Mouse (Mus musculus) Patski (cell line): ENCODE measurements around the gene Jhy. TPM values are rescaled to one million over a fixed set of nuclear protein-coding genes. Genes with fewer than 3 reads are reported as not detected.

Experiments
- ATAC-seq: fragments of 100-300 bp; one replicate; pipeline ENCODE4 v1.8.0; 2021
- CTCF ChIA-PET: fragments of 350-600 bp; sonication (Branson Sonifier 250); formaldehyde crosslinking; loops from one replicate; lab custom pipeline; 2022; ENCODE audit warnings: inconsistent platforms; lab: Charles Lee
- POLR2A ChIA-PET: fragments of 350-600 bp; sonication (Branson Sonifier 250); formaldehyde crosslinking; loops from one replicate; lab custom pipeline; 2022; ENCODE audit warnings: antibody characterized with exemption, inconsistent platforms; lab: Charles Lee
- DNase-seq: peaks from one replicate; pipeline ENCODE4 v3.0.0-alpha.2; 2011; ENCODE audit warnings: low read depth, low spot score
- H3K27me3 ChIP-seq: fragments of 371-371 bp; one replicate; pipeline ENCODE4 v1.5.1; 2021
- CTCF ChIP-seq: fragments of 100-300 bp; IDR thresholded peaks from one replicate; pipeline ENCODE4 v1.5.1; 2021
- in situ Hi-C: fragments of 300-500 bp; cut with MboI; formaldehyde crosslinking; loops from 3 replicates; pipeline ENCODE4 v1.11.1; 2018; ENCODE audit warnings: low pct_unique_long_range_greater_than_20kb, mixed read lengths
- polyA plus RNA-seq: library from polyadenylated mRNA; unstranded; gene quantifications from one replicate; pipeline ENCODE4 v1.2.3, GENCODE M21; 2021

The Jhy gene
- polyA plus RNA-seq, 1 experiment from 2014 or later, result not detected

DNA sequence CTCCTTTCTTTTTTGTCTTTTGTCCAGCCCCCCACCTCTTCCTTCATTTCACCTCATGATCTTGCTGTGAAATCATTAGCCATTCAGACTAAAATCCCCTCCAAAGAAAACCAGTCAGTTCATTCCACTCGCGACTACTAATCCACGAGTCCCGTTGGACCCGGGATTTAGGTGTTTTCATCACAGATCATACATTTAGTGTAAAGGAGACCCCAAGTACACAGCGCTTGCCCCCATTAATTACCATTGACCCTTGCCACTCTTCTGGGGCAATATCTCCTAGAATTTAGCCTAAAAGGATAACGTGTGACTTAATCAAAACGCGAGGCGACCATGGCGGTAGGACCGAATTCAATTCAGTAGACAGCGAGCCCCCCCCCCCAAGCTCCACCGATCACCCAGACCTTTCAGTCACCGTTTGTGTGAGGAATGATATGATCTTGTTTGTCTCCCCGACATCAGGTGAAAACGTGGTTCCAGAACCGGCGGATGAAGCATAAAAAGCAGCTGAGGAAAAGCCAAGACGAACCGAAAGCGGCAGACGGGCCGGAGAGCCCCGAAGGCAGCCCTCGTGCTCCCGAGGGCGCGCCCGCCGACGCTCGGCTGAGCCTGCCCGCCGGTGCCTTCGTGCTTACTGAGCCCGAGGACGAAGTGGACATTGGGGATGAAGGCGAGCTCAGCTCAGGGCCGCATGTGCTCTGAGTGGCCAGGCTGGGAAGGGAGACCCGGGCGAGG lies 86.6 kb downstream of the Jhy start:
- ATAC-seq (no peak), DNase-seq (no peak)
- TF ChIP-seq CTCF, result no peak
- ChIA-PET CTCF (no interaction called here), POLR2A (no interaction called here)
- in situ Hi-C loops, result no loop called here
- H3K27me3 ChIP-seq, result peaks cover 68% of the 10 kb centered on the region

DNA sequence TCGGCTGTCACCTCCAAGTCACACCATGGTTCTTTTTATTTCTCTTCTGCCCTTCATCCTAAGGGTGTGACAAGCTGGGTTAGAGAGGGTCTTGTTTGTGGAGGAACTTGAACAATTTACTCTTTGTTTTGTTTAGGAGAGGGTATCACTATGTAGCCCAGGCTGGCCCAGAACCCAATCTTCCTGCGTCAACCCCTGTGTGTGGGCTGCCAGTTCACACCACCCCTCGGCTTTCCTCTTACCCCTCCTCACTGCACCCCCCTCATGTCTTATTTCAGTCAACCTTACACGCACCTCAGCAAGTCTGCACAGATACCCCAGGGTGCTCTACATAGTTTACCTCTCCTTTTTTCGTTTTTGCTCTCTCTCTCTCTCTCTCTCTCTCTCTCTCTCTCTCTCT lies 87.2 kb downstream of the Jhy start:
- in situ Hi-C loops, result no loop called here
- POLR2A ChIA-PET, result no interaction called here
- H3K27me3 ChIP-seq, result peaks cover 73% of the 10 kb centered on the region
- CTCF ChIA-PET, result no interaction called here
- no peak for DNase-seq
- no peak for ATAC-seq
- TF ChIP-seq CTCF, result no peak

DNA sequence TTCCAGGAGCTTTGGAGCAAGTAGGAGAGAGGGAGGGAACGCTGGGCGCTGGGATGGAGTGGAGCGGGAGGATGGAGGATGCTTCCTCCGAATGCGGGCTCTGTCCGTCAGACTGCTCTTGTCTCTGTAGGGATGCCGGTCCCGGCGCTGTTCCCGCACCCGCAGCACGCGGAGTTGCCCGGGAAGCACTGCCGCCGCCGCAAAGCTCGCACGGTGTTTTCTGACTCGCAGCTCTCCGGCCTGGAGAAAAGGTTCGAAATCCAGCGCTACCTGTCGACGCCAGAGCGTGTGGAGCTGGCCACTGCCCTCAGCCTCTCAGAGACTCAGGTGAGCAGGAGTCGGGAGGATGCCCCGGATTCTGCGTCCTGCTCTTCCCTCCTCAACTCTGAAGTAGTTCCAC lies 87.8 kb downstream of the Jhy start:
- in situ Hi-C loops, result no loop called here
- no peak for TF ChIP-seq CTCF
- peaks cover 72% of the 10 kb centered on the region for H3K27me3 ChIP-seq
- ATAC-seq, result no peak
- CTCF ChIA-PET, result no interaction called here
- POLR2A ChIA-PET, result no interaction called here
- no peak for DNase-seq

DNA sequence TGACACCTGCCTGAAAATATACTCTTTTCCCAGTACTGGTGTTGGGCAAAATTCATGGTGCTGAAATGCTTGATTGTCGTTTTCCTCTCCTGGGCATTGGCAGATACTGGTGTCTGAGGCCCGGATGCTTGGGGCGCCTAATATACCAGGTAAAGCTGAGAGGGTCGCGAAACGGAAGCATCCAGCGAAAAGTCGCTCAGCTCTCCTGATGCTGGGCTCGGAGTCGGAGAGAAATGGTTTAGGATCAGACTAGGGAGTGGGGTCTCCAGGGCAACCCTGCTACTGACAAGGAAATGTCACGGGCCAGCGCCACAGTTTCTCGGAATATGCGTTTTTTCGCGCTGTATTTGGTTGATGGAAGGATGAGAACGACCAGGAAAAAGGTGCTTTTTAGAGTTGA lies 88.5 kb downstream of the Jhy start:
- no peak for DNase-seq

DNA sequence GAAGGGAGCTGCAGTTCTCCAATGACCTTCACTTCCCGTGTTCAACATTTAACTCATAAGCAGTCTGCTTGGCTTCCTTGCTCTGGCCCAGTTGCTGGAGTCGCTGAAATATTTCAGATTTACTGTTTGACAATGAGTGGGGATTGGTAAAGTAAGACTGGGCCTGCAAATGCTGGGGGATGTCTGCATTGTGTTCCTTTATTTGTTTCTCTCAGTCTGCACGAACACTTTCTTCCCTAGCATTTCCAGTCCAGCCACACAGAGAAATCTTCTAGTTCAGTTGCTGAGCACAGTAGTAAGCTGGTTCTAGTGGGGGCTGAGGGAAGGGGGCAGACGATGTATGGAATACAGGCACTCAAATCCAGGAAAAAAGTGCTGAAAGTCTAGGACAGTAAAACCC lies 89.0 kb downstream of the Jhy start:
- ATAC-seq, result no peak
- no peak for TF ChIP-seq CTCF
- DNase-seq, result no peak
- ChIA-PET POLR2A (no interaction called here), CTCF (no interaction called here)
- in situ Hi-C loops, result no loop called here
- H3K27me3 ChIP-seq, result peaks cover 74% of the 10 kb centered on the region

More for the DNA sequence above, 88.5 kb downstream of the Jhy start:
- TF ChIP-seq CTCF, result no peak
- POLR2A ChIA-PET, result no interaction called here
- CTCF ChIA-PET, result no interaction called here
- in situ Hi-C loops, result no loop called here
- ATAC-seq, result no peak
- H3K27me3 ChIP-seq, result peaks cover 73% of the 10 kb centered on the region

DNA sequence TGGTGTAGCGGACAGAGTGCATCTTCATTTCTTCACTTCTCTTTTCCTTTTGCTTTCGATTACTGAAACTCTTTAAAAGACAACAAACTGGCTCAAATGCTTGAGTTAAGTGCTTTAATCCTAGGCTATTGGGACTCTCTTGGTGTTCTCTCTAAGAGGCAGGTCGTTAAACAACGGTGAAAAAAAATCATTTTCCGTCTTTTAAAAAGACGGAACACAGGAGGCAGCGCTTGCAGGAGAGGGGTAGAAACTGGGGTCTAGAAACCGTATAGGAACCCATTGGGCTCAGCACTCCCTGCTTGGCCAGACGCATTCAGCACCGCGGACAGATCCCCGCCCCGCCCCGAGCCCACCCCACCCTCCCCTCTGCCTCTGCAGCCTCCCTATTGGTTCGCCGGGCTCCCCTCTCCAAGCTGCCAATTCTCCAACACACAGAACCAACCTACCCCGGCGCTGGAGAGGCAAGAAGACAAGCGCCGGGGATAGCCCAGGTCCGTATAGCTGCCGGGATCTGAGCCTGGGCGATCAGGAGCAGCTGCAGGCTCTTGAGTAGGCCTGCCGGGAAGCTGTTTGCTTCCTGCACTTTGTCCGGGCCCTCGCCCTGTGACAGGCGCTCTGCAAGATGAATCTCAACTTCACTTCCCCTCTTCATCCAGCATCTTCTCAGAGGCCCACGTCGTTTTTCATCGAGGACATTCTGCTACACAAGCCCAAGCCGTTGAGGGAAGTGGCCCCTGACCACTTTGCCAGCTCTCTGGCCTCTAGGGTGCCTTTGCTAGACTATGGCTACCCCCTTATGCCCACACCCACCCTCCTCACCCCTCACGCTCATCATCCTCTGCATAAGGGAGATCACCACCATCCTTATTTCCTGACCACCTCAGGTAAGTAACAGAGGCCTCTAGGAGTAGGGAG lies 90.1 kb downstream of the Jhy start, which contains the start of gene Bsx:
TSS of gene Bsx (plus strand) at position 572 of the 915 bp plus-strand sequence.
- no peak for TF ChIP-seq CTCF
- in situ Hi-C loops, result no loop called here

DNA sequence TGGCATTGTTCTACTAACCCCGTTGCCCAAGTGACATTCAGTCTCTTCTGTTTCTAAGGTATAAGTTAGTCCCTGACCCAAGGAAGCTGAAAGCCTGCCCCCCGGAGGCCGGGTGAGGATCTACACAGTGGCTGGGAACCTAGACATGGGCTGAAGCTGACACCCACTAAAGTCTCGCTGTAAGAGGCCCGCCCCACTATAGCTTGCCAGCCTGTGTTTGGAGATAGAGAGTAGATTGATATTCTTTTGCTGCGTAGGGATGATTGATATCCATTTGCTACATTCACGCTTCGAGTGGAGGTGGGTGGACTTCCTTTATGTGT lies 91.8 kb downstream of the Jhy start:
- peaks cover 76% of the 10 kb centered on the region for H3K27me3 ChIP-seq
- in situ Hi-C loops, result no loop called here
- ChIA-PET POLR2A (no interaction called here), CTCF (no interaction called here)
- ATAC-seq (no peak), DNase-seq (no peak)
- TF ChIP-seq CTCF, result no peak

More for the DNA sequence above, 90.1 kb downstream of the Jhy start, which contains the start of gene Bsx:
- CTCF ChIA-PET, result no interaction called here
- DNase-seq (no peak), ATAC-seq (no peak)
- POLR2A ChIA-PET, result no interaction called here
- peaks cover 78% of the 10 kb centered on the region for H3K27me3 ChIP-seq

DNA sequence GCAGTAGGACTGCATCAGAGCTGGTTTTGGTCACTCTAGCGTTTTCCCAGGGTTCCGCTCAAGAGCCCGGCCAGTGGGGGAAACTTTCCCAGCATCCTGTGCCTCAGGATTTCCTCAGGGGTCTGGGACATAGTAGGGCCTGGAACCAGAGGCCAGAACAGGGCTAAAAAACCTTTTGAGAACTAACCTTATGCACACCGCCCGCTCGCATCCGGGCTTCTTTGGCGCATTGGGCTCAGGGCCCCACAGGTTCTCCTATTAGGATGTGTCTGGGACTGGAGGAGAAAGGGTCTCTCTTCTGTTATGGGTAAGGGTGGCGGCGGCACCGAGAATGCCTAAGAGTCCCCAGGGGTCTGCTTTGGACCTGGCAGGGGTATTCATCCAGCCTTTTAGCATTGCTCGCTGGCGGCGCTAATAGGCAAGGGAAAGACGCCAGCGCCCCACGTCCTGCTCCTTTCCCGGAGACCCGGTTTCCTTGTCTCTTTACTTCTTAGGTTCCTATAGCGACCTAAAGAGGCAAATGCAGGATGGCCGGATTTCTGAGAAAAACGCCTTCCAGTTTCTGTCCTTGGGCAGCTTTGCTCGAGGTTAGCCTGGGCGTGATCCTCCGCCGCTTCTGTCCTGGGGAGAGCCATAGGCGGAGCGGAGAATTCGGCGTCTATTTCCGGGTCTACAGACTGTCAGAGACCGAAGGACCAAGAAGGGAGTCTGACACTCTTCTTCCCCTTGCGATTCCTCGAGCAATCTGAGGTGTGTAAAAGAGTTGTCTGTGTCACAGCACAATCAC lies 92.4 kb downstream of the Jhy start:
- in situ Hi-C loops, result no loop called here
- CTCF ChIA-PET, result no interaction called here
- TF ChIP-seq CTCF, result no peak
- DNase-seq, result no peak
- peaks cover 74% of the 10 kb centered on the region for H3K27me3 ChIP-seq
- POLR2A ChIA-PET, result no interaction called here
- ATAC-seq, result no peak

DNA sequence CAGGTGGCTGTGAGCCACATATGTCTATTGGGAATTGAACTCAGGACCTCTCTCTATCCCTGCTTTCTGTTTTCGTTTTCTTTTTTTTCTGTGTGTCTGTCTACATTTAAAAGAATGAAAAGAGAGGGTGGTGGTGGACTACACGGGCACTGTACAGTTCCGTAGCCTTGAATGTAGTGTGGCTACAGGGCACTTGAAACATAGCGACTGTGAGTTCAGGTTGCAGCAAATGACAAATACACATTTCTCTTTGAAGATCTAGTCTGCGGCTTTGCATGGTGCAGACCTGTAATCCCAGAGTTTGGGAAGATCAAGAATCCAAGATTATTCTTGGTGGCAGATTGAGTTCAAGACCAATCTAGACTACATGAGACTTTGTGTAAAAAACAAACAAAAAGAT lies 93.6 kb downstream of the Jhy start:
- DNase-seq, result no peak
- no peak for TF ChIP-seq CTCF
- ChIA-PET CTCF (no interaction called here), POLR2A (no interaction called here)
- H3K27me3 ChIP-seq, result peaks cover 64% of the 10 kb centered on the region
- ATAC-seq, result no peak
- in situ Hi-C loops, result no loop called here

DNA sequence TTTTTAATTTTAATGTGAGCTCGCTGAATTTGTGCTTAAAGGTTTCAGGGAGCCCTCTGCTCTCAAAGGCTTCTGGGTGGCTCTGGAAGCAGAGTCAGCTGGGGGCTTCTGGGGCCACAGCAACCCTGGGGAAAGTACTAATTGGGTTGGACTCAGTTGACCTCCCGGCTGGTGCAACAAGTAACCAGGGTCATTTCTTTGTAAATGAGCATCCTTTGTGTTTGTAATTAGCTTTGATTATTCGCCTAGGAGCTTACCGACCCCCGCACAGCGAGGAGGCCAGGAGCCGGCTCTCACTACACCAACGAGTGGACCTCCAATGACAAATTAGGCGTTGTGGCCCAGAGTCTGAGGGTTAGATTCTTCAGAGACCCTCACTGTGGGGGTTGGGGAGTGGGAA lies 104.7 kb downstream of the Jhy start:
- DNase-seq (no peak), ATAC-seq (no peak)
- peaks cover 3% of the 10 kb centered on the region for H3K27me3 ChIP-seq
- in situ Hi-C loops, result no loop called here
- no peak for TF ChIP-seq CTCF
- CTCF ChIA-PET, result interaction anchor here (1.4 to 1.7 kb wide), 2 partner anchors 24 to 88 kb away, joined by 3 to 4 read pairs; no protein-coding TSS in a partner anchor
- POLR2A ChIA-PET, result interaction anchor here (0.7 kb wide), 1 partner anchor 32 kb away, joined by 5 read pairs; no protein-coding TSS in a partner anchor
